Mouse (Mus musculus) C2C12 (cell line): ENCODE measurements around the gene Gm20388.

Experiments
- CTCF ChIP-seq: IDR thresholded peaks from one replicate; pipeline ENCODE4 v1.5.1; 2011; ENCODE audit not compliant: control insufficient read depth, insufficient read depth, insufficient read length
- MYOG ChIP-seq: IDR thresholded peaks from one replicate; pipeline ENCODE4 v1.6.1; 2011; ENCODE audit not compliant: control insufficient read depth, insufficient read length; ENCODE audit errors: extremely low read depth

GRCm38 (mm10) chr8:122110867-122111253 is 2200.2 kb downstream of the Gm20388 start:
- TF ChIP-seq MYOG (no peak), CTCF (no peak)
